Mouse (Mus musculus): ENCODE measurements around the gene Snf8. TPM values are rescaled to one million over a fixed set of nuclear protein-coding genes. Genes with fewer than 3 reads are reported as not detected.

Gene Snf8
- polyA plus RNA-seq, 1 experiment from 2014 or later, result 46.2 TPM

GRCm38 (mm10) chr11:96035133-96035532 lies 448 bp downstream of the Snf8 start:
- Histone ChIP-seq H3K27me3 (ENCODE audit: control insufficient read depth, insufficient read depth, low read length) (no peaks in the 10 kb centered on the region), H3K27ac (ENCODE audit: low read depth, low read length) (no peak overlapping the region), H3K36me3 (ENCODE audit: control insufficient read depth, insufficient read depth, low read length) (peaks cover 7% of the 10 kb centered on the region), H3K9me3 (ENCODE audit: control insufficient read depth, low read length) (no peaks in the 10 kb centered on the region), H3K4me1 (ENCODE audit: control insufficient read depth, insufficient read depth, low read length) (peaks cover 7% of the 10 kb centered on the region), H3K4me3 (ENCODE audit: low read depth, low read length) (peak overlapping the region; percentile 55), H3K9ac (replicated peaks; ENCODE audit: low read depth, low read length) (peak overlapping the region; percentile 68), H3K4me2 (ENCODE audit: low read depth, low read length) (peak overlapping the region; percentile 70)
- 9% methylated on average over 6 of the region's 6 CpGs for WGBS
- no peak; the same call in 1 of the 2 replicates for ATAC-seq (ENCODE audit: low read depth)

DNA sequence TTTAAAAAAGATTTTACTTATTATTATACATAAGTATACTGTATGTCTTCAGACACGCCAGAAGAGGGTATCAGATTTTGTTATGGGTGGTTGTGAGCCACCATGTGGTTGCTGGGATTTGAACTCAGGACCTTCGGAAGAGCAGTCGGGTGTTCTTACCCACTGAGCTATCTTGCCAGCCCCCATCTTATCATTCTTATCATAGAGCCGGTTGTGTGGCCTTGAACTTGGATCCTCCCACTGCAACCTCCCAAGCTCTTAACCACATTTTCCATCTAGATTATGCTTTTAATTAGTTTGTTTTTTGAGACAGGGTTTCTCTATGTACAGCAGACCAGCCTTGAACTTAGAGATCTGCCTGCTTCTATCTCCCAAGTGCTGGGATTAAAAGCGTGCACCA lies 2.8 kb downstream of the Snf8 start:
- Histone ChIP-seq H3K4me2 (ENCODE audit: low read depth, low read length) (no peak overlapping the region), H3K9ac (replicated peaks; ENCODE audit: low read depth, low read length) (no peak overlapping the region), H3K4me1 (ENCODE audit: control insufficient read depth, insufficient read depth, low read length) (peaks cover 7% of the 10 kb centered on the region), H3K4me3 (ENCODE audit: low read depth, low read length) (no peak overlapping the region), H3K36me3 (ENCODE audit: control insufficient read depth, insufficient read depth, low read length) (peaks cover 13% of the 10 kb centered on the region), H3K27ac (ENCODE audit: low read depth, low read length) (no peak overlapping the region), H3K27me3 (ENCODE audit: control insufficient read depth, insufficient read depth, low read length) (no peaks in the 10 kb centered on the region), H3K9me3 (ENCODE audit: control insufficient read depth, low read length) (no peaks in the 10 kb centered on the region)
- ATAC-seq (ENCODE audit: low read depth), result no peak
- 98% methylated on average over 5 of the region's 5 CpGs for WGBS

DNA sequence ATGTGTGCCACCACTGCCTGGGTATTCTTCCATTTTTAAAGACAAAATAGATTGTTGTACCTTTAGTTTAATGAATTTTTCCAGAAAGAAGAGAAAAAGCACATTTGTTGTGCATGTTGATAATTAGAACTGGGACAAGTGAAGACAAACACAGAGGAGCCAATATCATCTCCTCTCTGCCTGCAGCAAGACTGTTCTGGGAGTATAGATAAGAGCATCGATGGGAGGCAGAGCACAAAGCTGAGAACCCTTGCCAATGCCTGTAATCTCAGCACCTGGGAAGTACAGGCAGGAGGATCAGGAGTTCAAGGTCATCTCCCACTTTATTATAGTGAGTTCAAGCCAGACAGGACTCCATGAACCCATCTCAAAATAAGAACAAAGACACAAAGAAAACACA lies 3.9 kb downstream of the Snf8 start:
- H3K4me1 ChIP-seq (ENCODE audit: control insufficient read depth, insufficient read depth, low read length), result peaks cover 7% of the 10 kb centered on the region
- peaks cover 13% of the 10 kb centered on the region for H3K36me3 ChIP-seq (ENCODE audit: control insufficient read depth, insufficient read depth, low read length)
- 97% methylated on average over 1 of the region's 1 CpGs for WGBS
- no peak overlapping the region for H3K4me3 ChIP-seq (ENCODE audit: low read depth, low read length)
- H3K4me2 ChIP-seq (ENCODE audit: low read depth, low read length), result no peak overlapping the region
- no peaks in the 10 kb centered on the region for H3K27me3 ChIP-seq (ENCODE audit: control insufficient read depth, insufficient read depth, low read length)
- ATAC-seq (ENCODE audit: low read depth), result no peak
- no peak overlapping the region for H3K9ac ChIP-seq (replicated peaks; ENCODE audit: low read depth, low read length)
- no peaks in the 10 kb centered on the region for H3K9me3 ChIP-seq (ENCODE audit: control insufficient read depth, low read length)
- no peak overlapping the region for H3K27ac ChIP-seq (ENCODE audit: low read depth, low read length)

DNA sequence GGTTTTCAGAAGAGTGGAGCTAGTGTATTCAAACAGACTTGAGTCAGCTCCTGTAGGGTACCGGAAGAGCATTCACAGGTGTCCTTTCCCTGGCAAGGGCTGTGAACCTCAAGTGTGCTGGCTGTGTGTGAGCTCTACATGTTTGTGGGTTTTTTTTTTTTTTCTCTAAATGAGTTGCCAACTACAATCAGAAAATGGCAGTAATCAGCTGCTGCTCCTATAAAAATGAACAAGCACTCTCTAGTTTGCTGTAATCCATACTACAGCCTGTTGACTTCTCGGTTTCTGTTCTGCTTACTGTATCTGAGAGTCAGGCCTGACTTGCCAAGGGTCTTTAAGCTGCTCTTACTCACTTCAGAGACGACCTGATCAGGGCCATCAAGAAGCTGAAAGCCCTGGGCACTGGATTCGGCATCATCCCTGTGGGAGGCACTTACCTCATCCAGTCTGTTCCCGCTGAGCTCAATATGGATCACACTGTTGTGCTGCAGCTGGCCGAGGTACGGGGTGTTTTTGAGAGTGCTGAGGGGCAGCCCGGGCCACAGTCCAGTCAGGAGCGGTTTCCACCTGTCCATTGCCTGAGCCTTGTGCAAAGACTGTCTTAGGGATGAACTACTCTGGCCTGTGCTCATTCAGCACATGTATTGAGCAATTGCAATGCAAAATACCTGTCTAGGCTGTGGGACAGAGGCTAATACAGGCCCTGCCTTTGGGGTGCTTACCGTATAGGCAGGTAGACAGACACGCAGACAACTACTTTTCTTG lies 10.3 kb downstream of the Snf8 start:
- no peak overlapping the region for H3K4me3 ChIP-seq (ENCODE audit: low read depth, low read length)
- no peaks in the 10 kb centered on the region for H3K27me3 ChIP-seq (ENCODE audit: control insufficient read depth, insufficient read depth, low read length)
- H3K9ac ChIP-seq (replicated peaks; ENCODE audit: low read depth, low read length), result no peak overlapping the region
- WGBS, result 89% methylated on average over 11 of the region's 11 CpGs
- H3K36me3 ChIP-seq (ENCODE audit: control insufficient read depth, insufficient read depth, low read length), result peaks cover 33% of the 10 kb centered on the region
- no peaks in the 10 kb centered on the region for H3K9me3 ChIP-seq (ENCODE audit: control insufficient read depth, low read length)
- no peak overlapping the region for H3K4me2 ChIP-seq (ENCODE audit: low read depth, low read length)
- no peak for ATAC-seq (ENCODE audit: low read depth)
- H3K27ac ChIP-seq (ENCODE audit: low read depth, low read length), result no peak overlapping the region
- H3K4me1 ChIP-seq (ENCODE audit: control insufficient read depth, insufficient read depth, low read length), result no peaks in the 10 kb centered on the region

DNA sequence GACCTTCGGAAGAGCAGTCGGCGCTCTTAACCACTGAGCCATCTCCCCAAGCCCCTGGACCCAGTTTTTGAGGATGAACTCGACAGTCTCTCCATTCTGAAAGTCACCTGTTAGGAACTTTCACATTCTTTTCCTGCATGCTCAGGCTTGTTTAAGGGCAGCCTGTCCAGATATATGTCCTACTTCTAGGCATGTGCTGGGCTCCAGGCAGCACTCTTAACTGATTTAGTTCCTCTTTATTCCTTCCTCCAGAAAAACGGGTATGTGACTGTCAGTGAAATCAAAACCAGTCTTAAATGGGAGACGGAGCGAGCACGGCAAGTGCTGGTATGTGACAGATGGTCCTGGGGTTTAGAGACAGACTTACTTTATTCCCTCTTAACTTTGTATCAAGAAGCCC lies 11.3 kb downstream of the Snf8 start:
- 86% methylated on average over 8 of the region's 8 CpGs for WGBS
- H3K27ac ChIP-seq (ENCODE audit: low read depth, low read length), result no peak overlapping the region
- no peak for ATAC-seq (ENCODE audit: low read depth)
- H3K27me3 ChIP-seq (ENCODE audit: control insufficient read depth, insufficient read depth, low read length), result no peaks in the 10 kb centered on the region
- peaks cover 44% of the 10 kb centered on the region for H3K36me3 ChIP-seq (ENCODE audit: control insufficient read depth, insufficient read depth, low read length)
- H3K4me3 ChIP-seq (ENCODE audit: low read depth, low read length), result no peak overlapping the region
- H3K9ac ChIP-seq (replicated peaks; ENCODE audit: low read depth, low read length), result no peak overlapping the region
- no peak overlapping the region for H3K4me2 ChIP-seq (ENCODE audit: low read depth, low read length)
- H3K9me3 ChIP-seq (ENCODE audit: control insufficient read depth, low read length), result no peaks in the 10 kb centered on the region
- H3K4me1 ChIP-seq (ENCODE audit: control insufficient read depth, insufficient read depth, low read length), result no peaks in the 10 kb centered on the region

- no peak overlapping the region for H3K27ac ChIP-seq (ENCODE audit: low read depth, low read length)
- ATAC-seq (ENCODE audit: low read depth), result no peak
- peaks cover 45% of the 10 kb centered on the region for H3K36me3 ChIP-seq (ENCODE audit: control insufficient read depth, insufficient read depth, low read length)
- no peak overlapping the region for H3K4me2 ChIP-seq (ENCODE audit: low read depth, low read length)
- H3K9me3 ChIP-seq (ENCODE audit: control insufficient read depth, low read length), result no peaks in the 10 kb centered on the region
- H3K4me1 ChIP-seq (ENCODE audit: control insufficient read depth, insufficient read depth, low read length), result no peaks in the 10 kb centered on the region
- 89% methylated on average over 2 of the region's 2 CpGs for WGBS
- no peaks in the 10 kb centered on the region for H3K27me3 ChIP-seq (ENCODE audit: control insufficient read depth, insufficient read depth, low read length)
- H3K4me3 ChIP-seq (ENCODE audit: low read depth, low read length), result no peak overlapping the region
- H3K9ac ChIP-seq (replicated peaks; ENCODE audit: low read depth, low read length), result no peak overlapping the region
Observed at GRCm38 (mm10) chr11:96046793-96047192, 12.1 kb downstream of the Snf8 start.

GRCm38 (mm10) chr11:96047469-96048373 lies 13.0 kb downstream of the Snf8 start:
- ATAC-seq (ENCODE audit: low read depth), result no peak
- no peak overlapping the region for H3K9ac ChIP-seq (replicated peaks; ENCODE audit: low read depth, low read length)
- H3K9me3 ChIP-seq (ENCODE audit: control insufficient read depth, low read length), result no peaks in the 10 kb centered on the region
- H3K27me3 ChIP-seq (ENCODE audit: control insufficient read depth, insufficient read depth, low read length), result no peaks in the 10 kb centered on the region
- no peak overlapping the region for H3K4me3 ChIP-seq (ENCODE audit: low read depth, low read length)
- 92% methylated on average over 4 of the region's 4 CpGs for WGBS
- no peak overlapping the region for H3K4me2 ChIP-seq (ENCODE audit: low read depth, low read length)
- peaks cover 40% of the 10 kb centered on the region for H3K36me3 ChIP-seq (ENCODE audit: control insufficient read depth, insufficient read depth, low read length)
- no peak overlapping the region for H3K27ac ChIP-seq (ENCODE audit: low read depth, low read length)
- no peaks in the 10 kb centered on the region for H3K4me1 ChIP-seq (ENCODE audit: control insufficient read depth, insufficient read depth, low read length)

DNA sequence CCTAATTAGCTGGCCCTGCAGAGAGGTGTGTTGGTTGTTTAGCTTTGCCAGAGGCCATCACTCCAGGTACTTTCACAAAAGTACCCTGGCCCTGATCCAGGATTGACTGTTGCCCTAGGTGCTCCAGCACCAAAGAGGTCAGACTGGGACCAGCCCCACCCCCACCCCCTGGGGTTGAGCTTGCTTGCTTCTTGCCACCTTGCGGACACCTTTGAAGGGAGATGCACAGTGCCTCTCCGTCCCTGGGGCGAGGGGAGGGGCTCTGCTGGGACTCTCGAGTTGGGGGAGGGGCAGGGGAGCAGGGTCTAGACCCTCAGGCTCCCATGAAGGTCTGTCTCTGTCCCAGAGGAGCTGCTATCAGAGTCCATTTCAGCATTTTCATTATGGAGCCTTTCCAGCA lies 15.3 kb downstream of the Snf8 start:
- Histone ChIP-seq H3K27me3 (ENCODE audit: control insufficient read depth, insufficient read depth, low read length) (no peaks in the 10 kb centered on the region), H3K36me3 (ENCODE audit: control insufficient read depth, insufficient read depth, low read length) (peaks cover 52% of the 10 kb centered on the region), H3K4me2 (ENCODE audit: low read depth, low read length) (no peak overlapping the region), H3K27ac (ENCODE audit: low read depth, low read length) (no peak overlapping the region), H3K9ac (replicated peaks; ENCODE audit: low read depth, low read length) (no peak overlapping the region), H3K4me1 (ENCODE audit: control insufficient read depth, insufficient read depth, low read length) (no peaks in the 10 kb centered on the region), H3K9me3 (ENCODE audit: control insufficient read depth, low read length) (no peaks in the 10 kb centered on the region), H3K4me3 (ENCODE audit: low read depth, low read length) (no peak overlapping the region)
- no peak for ATAC-seq (ENCODE audit: low read depth)
- WGBS, result 85% methylated on average over 4 of the region's 4 CpGs

- H3K4me3 ChIP-seq (ENCODE audit: low read depth, low read length), result no peak overlapping the region
- no peaks in the 10 kb centered on the region for H3K9me3 ChIP-seq (ENCODE audit: control insufficient read depth, low read length)
- no peak overlapping the region for H3K4me2 ChIP-seq (ENCODE audit: low read depth, low read length)
- peaks cover 56% of the 10 kb centered on the region for H3K36me3 ChIP-seq (ENCODE audit: control insufficient read depth, insufficient read depth, low read length)
- ATAC-seq (ENCODE audit: low read depth), result no peak
- H3K9ac ChIP-seq (replicated peaks; ENCODE audit: low read depth, low read length), result no peak overlapping the region
- no peaks in the 10 kb centered on the region for H3K4me1 ChIP-seq (ENCODE audit: control insufficient read depth, insufficient read depth, low read length)
- no peak overlapping the region for H3K27ac ChIP-seq (ENCODE audit: low read depth, low read length)
- WGBS, result 92% methylated on average over 3 of the region's 3 CpGs
- no peaks in the 10 kb centered on the region for H3K27me3 ChIP-seq (ENCODE audit: control insufficient read depth, insufficient read depth, low read length)
Observed at GRCm38 (mm10) chr11:96050854-96051253, 16.2 kb downstream of the Snf8 start.

Measured in neural tube, embryonic 14.5 days (tissue).